Mouse (Mus musculus) forebrain, embryonic 11.5 days (tissue): ENCODE results near the gene Gm20812. TPM values are rescaled to one million over a fixed set of nuclear protein-coding genes. Genes with fewer than 3 reads are reported as not detected.
"Not testable (repeated sequence)": the region's sequence is repeated elsewhere in the genome, so short reads cannot be mapped to it uniquely, and the experiment has no call there.

Experiments used
- ATAC-seq: fragments of 200-750 bp; cut with Nextera tagmentation; replicated peaks from 2 replicates; pipeline ENCODE4 v1.8.0; 2017; ENCODE audit warnings: moderate TSS enrichment; ENCODE audit not compliant: low FRiP score
- DNase-seq: peaks from one replicate; pipeline ENCODE4 v3.0.0-alpha.2; 2017; ENCODE audit warnings: low spot score
- H3K27ac ChIP-seq: fragments of 300-500 bp; sonication (generic); 2 replicates; pipeline ENCODE4 v1.5.1; 2014; ENCODE audit warnings: low read depth, low read length
- H3K27me3 ChIP-seq: fragments of 300-500 bp; sonication (generic); 2 replicates; pipeline ENCODE4 v1.6.1; 2014; ENCODE audit warnings: mild to moderate bottlenecking, low read length, mixed read lengths; ENCODE audit not compliant: control insufficient read depth, insufficient read depth
- H3K36me3 ChIP-seq: fragments of 300-500 bp; sonication (generic); 2 replicates; pipeline ENCODE4 v1.6.1; 2014; ENCODE audit warnings: mild to moderate bottlenecking, low read length, moderate library complexity, mixed read lengths; ENCODE audit not compliant: control insufficient read depth, insufficient read depth
- H3K4me1 ChIP-seq: fragments of 300-500 bp; sonication (generic); replicated peaks from 2 replicates; pipeline ENCODE4 v1.6.1; 2014; ENCODE audit warnings: low read length, mixed read lengths; ENCODE audit not compliant: control insufficient read depth, insufficient read depth
- H3K4me2 ChIP-seq: fragments of 300-500 bp; sonication (generic); 2 replicates; pipeline ENCODE4 v1.6.1; 2014; ENCODE audit warnings: low read depth, mild to moderate bottlenecking, low read length, moderate library complexity, mixed read lengths; ENCODE audit not compliant: severe bottlenecking
- H3K4me3 ChIP-seq: fragments of 300-500 bp; sonication (generic); 2 replicates; pipeline ENCODE4 v1.5.1; 2014; ENCODE audit warnings: low read depth, low read length
- H3K9ac ChIP-seq: fragments of 300-500 bp; sonication (generic); 2 replicates; pipeline ENCODE4 v1.6.1; 2014; ENCODE audit warnings: low read length
- H3K9me3 ChIP-seq: fragments of 300-500 bp; sonication (generic); 2 replicates; pipeline ENCODE4 v1.6.1; 2016; ENCODE audit warnings: low read length, mixed read lengths; ENCODE audit not compliant: control insufficient read depth
- WGBS: fragments of 180-500 bp; shearing (Covaris S2); extraction: QIAGEN DNeasy Blood & Tissue Kit; methylation state at CpG from one replicate; pipeline ENCODE4 v1.1.7; 2014; 5-methylcytosine and 5-hydroxymethylcytosine counted together
- polyA plus RNA-seq: library from polyadenylated mRNA; unstranded; fragments of >200 nt; fragmentation: Nextera tagmentation; extraction: Ambion mirVana; gene quantifications from 2 replicates; pipeline ENCODE4 v1.2.1, GENCODE M21; 2014

Gene Gm20812
- not detected in 2 replicates for polyA plus RNA-seq

- WGBS: no CpG with 5 or more reads among the region's 3 CpGs
- DNase-seq, H3K36me3 ChIP-seq, H3K4me3 ChIP-seq, H3K9ac ChIP-seq, H3K4me1 ChIP-seq, H3K27me3 ChIP-seq, H3K4me2 ChIP-seq, H3K9me3 ChIP-seq, ATAC-seq, H3K27ac ChIP-seq: not testable (repeated sequence)
Observed at GRCm38 (mm10) chrY:12381681-12382080, at the start of gene Gm20812. Gene Gm20812 (plus strand): TSS chrY:12381981.

Other genes with a start within 250 kb of the Gm20812 start
- gene Gm29554, start 108.0 kb upstream of the Gm20812 start, polyA plus RNA-seq: not detected in 2 replicates